Mouse (Mus musculus): ENCODE measurements around the gene Gtf2i. TPM values are rescaled to one million over a fixed set of nuclear protein-coding genes. Genes with fewer than 3 reads are reported as not detected.

The Gtf2i gene
- total and polyA plus RNA-seq, 2 experiments from 2014 or later, result 77.2 to 96.4 TPM

GRCm38 (mm10) chr5:134266404-134266803 lies 48.2 kb downstream of the Gtf2i start:
- no peaks in the 10 kb centered on the region for H3K9me3 ChIP-seq (ENCODE audit: low read length)
- no peak for TF ChIP-seq CTCF (IDR thresholded peaks at IDR 0.05)
- no peak overlapping the region for H3K4me3 ChIP-seq (ENCODE audit: low read depth, low read length)
- no peak overlapping the region for H3K9ac ChIP-seq (replicated peaks; ENCODE audit: low read length, poor library complexity, severe bottlenecking)
- WGBS, result 91% methylated on average over 18 of the region's 18 CpGs
- no peaks in the 10 kb centered on the region for H3K27me3 ChIP-seq (ENCODE audit: insufficient read depth, low read length)
- H3K36me3 ChIP-seq (ENCODE audit: insufficient read depth, low read length), result peaks cover 58% of the 10 kb centered on the region
- H3K4me1 ChIP-seq (ENCODE audit: insufficient read depth, low read length), result no peaks in the 10 kb centered on the region
- no peak for DNase-seq (ENCODE audit: low spot score)
- no peak overlapping the region for H3K4me2 ChIP-seq (ENCODE audit: low read depth, low read length, poor library complexity, severe bottlenecking)
- ATAC-seq (ENCODE audit: low FRiP score), result no peak
- H3K27ac ChIP-seq (ENCODE audit: low read depth, low read length), result no peak overlapping the region

- no peak overlapping the region for H3K9ac ChIP-seq (replicated peaks; ENCODE audit: low read length, poor library complexity, severe bottlenecking)
- DNase-seq (ENCODE audit: low spot score) (no peak), ATAC-seq (ENCODE audit: low FRiP score) (no peak)
- H3K4me3 ChIP-seq (ENCODE audit: low read depth, low read length), result no peak overlapping the region
- H3K36me3 ChIP-seq (ENCODE audit: insufficient read depth, low read length), result peaks cover 57% of the 10 kb centered on the region
- H3K27ac ChIP-seq (ENCODE audit: low read depth, low read length), result no peak overlapping the region
- no peaks in the 10 kb centered on the region for H3K9me3 ChIP-seq (ENCODE audit: low read length)
- 77% methylated on average over 2 of the region's 2 CpGs for WGBS
- no peaks in the 10 kb centered on the region for H3K4me1 ChIP-seq (ENCODE audit: insufficient read depth, low read length)
- no peak overlapping the region for H3K4me2 ChIP-seq (ENCODE audit: low read depth, low read length, poor library complexity, severe bottlenecking)
- no peak for TF ChIP-seq CTCF (IDR thresholded peaks at IDR 0.05)
- no peaks in the 10 kb centered on the region for H3K27me3 ChIP-seq (ENCODE audit: insufficient read depth, low read length)
These were observed 48.7 kb downstream of the Gtf2i start for GRCm38 (mm10) chr5:134265890-134266289.

- no peak for TF ChIP-seq CTCF (IDR thresholded peaks at IDR 0.05)
- ATAC-seq (ENCODE audit: low FRiP score) (no peak), DNase-seq (ENCODE audit: low spot score) (no peak)
- no peaks in the 10 kb centered on the region for H3K4me1 ChIP-seq (ENCODE audit: insufficient read depth, low read length)
- H3K27ac ChIP-seq (ENCODE audit: low read depth, low read length), result no peak overlapping the region
- no peak overlapping the region for H3K4me2 ChIP-seq (ENCODE audit: low read depth, low read length, poor library complexity, severe bottlenecking)
- no peaks in the 10 kb centered on the region for H3K9me3 ChIP-seq (ENCODE audit: low read length)
- WGBS, result 92% methylated on average over 9 of the region's 9 CpGs
- H3K36me3 ChIP-seq (ENCODE audit: insufficient read depth, low read length), result peaks cover 75% of the 10 kb centered on the region
- H3K9ac ChIP-seq (replicated peaks; ENCODE audit: low read length, poor library complexity, severe bottlenecking), result no peak overlapping the region
- H3K4me3 ChIP-seq (ENCODE audit: low read depth, low read length), result no peak overlapping the region
- H3K27me3 ChIP-seq (ENCODE audit: insufficient read depth, low read length), result no peaks in the 10 kb centered on the region
These were observed 54.4 kb downstream of the Gtf2i start for GRCm38 (mm10) chr5:134260001-134260636.

- WGBS, result 96% methylated on average over 2 of the region's 2 CpGs
- Histone ChIP-seq H3K27me3 (ENCODE audit: insufficient read depth, low read length) (no peaks in the 10 kb centered on the region), H3K9me3 (ENCODE audit: low read length) (no peaks in the 10 kb centered on the region), H3K9ac (replicated peaks; ENCODE audit: low read length, poor library complexity, severe bottlenecking) (no peak overlapping the region), H3K4me2 (ENCODE audit: low read depth, low read length, poor library complexity, severe bottlenecking) (no peak overlapping the region), H3K4me1 (ENCODE audit: insufficient read depth, low read length) (no peaks in the 10 kb centered on the region), H3K27ac (ENCODE audit: low read depth, low read length) (no peak overlapping the region), H3K4me3 (ENCODE audit: low read depth, low read length) (no peak overlapping the region), H3K36me3 (ENCODE audit: insufficient read depth, low read length) (peaks cover 75% of the 10 kb centered on the region)
- DNase-seq (ENCODE audit: low spot score) (no peak), ATAC-seq (ENCODE audit: low FRiP score) (no peak)
- no peak for TF ChIP-seq CTCF (IDR thresholded peaks at IDR 0.05)
These were observed 55.6 kb downstream of the Gtf2i start for GRCm38 (mm10) chr5:134258934-134259333.

DNA sequence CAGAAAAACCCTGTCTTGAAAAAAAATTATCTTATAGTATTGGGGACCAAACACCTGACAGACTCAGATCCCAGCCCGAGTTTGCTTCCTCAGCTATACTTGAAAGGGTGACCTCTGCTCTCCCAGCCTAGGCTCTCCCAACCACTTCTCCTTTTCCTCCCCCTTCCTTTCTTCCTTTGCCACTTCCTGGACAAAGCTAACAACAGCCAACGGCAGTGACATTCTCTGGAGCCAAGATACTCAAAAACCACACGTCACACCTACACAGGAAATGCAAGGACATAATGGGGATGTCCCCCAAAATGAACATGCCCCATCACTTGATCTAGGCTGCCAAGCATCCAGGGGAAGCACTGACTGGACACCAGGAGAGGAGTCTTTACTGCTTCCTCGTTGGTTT lies 56.2 kb downstream of the Gtf2i start:
- no peaks in the 10 kb centered on the region for H3K27me3 ChIP-seq (ENCODE audit: insufficient read depth, low read length)
- no peaks in the 10 kb centered on the region for H3K9me3 ChIP-seq (ENCODE audit: low read length)
- no peak overlapping the region for H3K4me2 ChIP-seq (ENCODE audit: low read depth, low read length, poor library complexity, severe bottlenecking)
- TF ChIP-seq CTCF (IDR thresholded peaks at IDR 0.05), result no peak
- peaks cover 73% of the 10 kb centered on the region for H3K36me3 ChIP-seq (ENCODE audit: insufficient read depth, low read length)
- H3K9ac ChIP-seq (replicated peaks; ENCODE audit: low read length, poor library complexity, severe bottlenecking), result no peak overlapping the region
- no peak overlapping the region for H3K27ac ChIP-seq (ENCODE audit: low read depth, low read length)
- H3K4me1 ChIP-seq (ENCODE audit: insufficient read depth, low read length), result no peaks in the 10 kb centered on the region
- ATAC-seq (ENCODE audit: low FRiP score) (no peak), DNase-seq (ENCODE audit: low spot score) (no peak)
- 81% methylated on average over 4 of the region's 4 CpGs for WGBS
- no peak overlapping the region for H3K4me3 ChIP-seq (ENCODE audit: low read depth, low read length)

DNA sequence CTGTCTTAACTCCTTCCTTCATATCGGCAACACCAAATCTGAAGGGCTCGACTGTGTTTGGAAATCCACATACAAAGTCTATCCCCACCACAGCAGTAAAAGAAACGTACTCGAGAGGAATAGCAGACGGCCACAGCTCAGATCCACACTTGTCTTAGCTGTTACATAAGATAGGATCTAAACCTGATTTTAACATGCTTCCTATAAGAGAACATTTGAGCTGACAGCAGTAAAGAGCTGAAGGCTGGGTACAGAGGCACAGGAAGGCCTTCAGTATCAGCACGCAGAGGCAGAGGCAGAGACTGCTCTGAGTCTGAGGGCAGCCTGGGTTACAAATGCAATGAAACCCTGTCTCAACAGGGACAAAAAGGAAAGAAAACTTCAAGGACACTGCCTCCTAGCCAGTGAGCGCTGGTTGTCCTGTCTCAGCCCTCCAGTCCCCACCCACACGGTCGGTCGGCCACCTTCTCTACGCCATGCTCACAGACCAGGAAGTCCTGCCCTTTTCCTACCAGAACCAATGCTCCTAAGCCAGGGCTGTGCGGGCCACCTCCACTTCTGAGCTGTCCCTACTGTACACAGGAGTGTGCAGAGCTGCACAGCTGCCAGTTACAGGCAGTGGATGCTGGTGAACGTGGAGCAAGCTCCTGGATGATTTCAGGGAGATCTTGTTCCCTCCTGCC lies 57.1 kb downstream of the Gtf2i start:
- H3K4me3 ChIP-seq (ENCODE audit: low read depth, low read length), result no peak overlapping the region
- no peaks in the 10 kb centered on the region for H3K9me3 ChIP-seq (ENCODE audit: low read length)
- H3K9ac ChIP-seq (replicated peaks; ENCODE audit: low read length, poor library complexity, severe bottlenecking), result no peak overlapping the region
- DNase-seq (ENCODE audit: low spot score) (no peak), ATAC-seq (ENCODE audit: low FRiP score) (no peak)
- no peaks in the 10 kb centered on the region for H3K4me1 ChIP-seq (ENCODE audit: insufficient read depth, low read length)
- no peaks in the 10 kb centered on the region for H3K27me3 ChIP-seq (ENCODE audit: insufficient read depth, low read length)
- no peak overlapping the region for H3K4me2 ChIP-seq (ENCODE audit: low read depth, low read length, poor library complexity, severe bottlenecking)
- 91% methylated on average over 13 of the region's 13 CpGs for WGBS
- peaks cover 73% of the 10 kb centered on the region for H3K36me3 ChIP-seq (ENCODE audit: insufficient read depth, low read length)
- no peak for TF ChIP-seq CTCF (IDR thresholded peaks at IDR 0.05)
- H3K27ac ChIP-seq (ENCODE audit: low read depth, low read length), result no peak overlapping the region
